Mouse (Mus musculus): ENCODE data around the gene Fam71e2.
A peak's percentile ranks its signal among the peaks of the same experiment; 100 is the strongest.

The Fam71e2 gene

GRCm38 (mm10) chr7:4777851-4778637, 6.9 kb upstream of the Fam71e2 start:
- no peak for DNase-seq (ENCODE audit: low read depth)

GRCm38 (mm10) chr7:4776861-4777830, 6.0 kb upstream of the Fam71e2 start:
- DNase-seq (ENCODE audit: low read depth): peak; percentile 65

- peak; percentile 4 for DNase-seq (ENCODE audit: low read depth)
Observed at GRCm38 (mm10) chr7:4776131-4776530, 5.0 kb upstream of the Fam71e2 start.

GRCm38 (mm10) chr7:4764946-4765710, 6.0 kb downstream of the Fam71e2 start:
- DNase-seq (ENCODE audit: low read depth): no peak

GRCm38 (mm10) chr7:4759670-4760069, 11.4 kb downstream of the Fam71e2 start:
- DNase-seq (ENCODE audit: low read depth): no peak

GRCm38 (mm10) chr7:4752821-4753570, 18.1 kb downstream of the Fam71e2 start, which contains the start of gene Cox6b2:
TSS of gene Cox6b2 (minus strand) at chr7:4753094.
- DNase-seq (ENCODE audit: low read depth): peak; percentile 75

GRCm38 (mm10) chr7:4751971-4752820, 18.9 kb downstream of the Fam71e2 start:
- peak; percentile 52 for DNase-seq (ENCODE audit: low read depth)

- no peak for DNase-seq (ENCODE audit: low read depth)
Observed at GRCm38 (mm10) chr7:4749169-4749568, 21.9 kb downstream of the Fam71e2 start.

GRCm38 (mm10) chr7:4748321-4748720, 22.8 kb downstream of the Fam71e2 start:
- DNase-seq (ENCODE audit: low read depth): no peak

GRCm38 (mm10) chr7:4747156-4747899, 23.8 kb downstream of the Fam71e2 start:
- DNase-seq (ENCODE audit: low read depth): no peak

GRCm38 (mm10) chr7:4746326-4746980, 24.6 kb downstream of the Fam71e2 start:
- DNase-seq (ENCODE audit: low read depth): no peak

- DNase-seq (ENCODE audit: low read depth): no peak
Observed at GRCm38 (mm10) chr7:4744886-4745285, 26.2 kb downstream of the Fam71e2 start.

- no peak for DNase-seq (ENCODE audit: low read depth)
Observed at GRCm38 (mm10) chr7:4743354-4743753, 27.7 kb downstream of the Fam71e2 start.

GRCm38 (mm10) chr7:4742482-4742819, 28.7 kb downstream of the Fam71e2 start:
- DNase-seq (ENCODE audit: low read depth): no peak

- no peak for DNase-seq (ENCODE audit: low read depth)
Observed at GRCm38 (mm10) chr7:4741672-4742481, 29.2 kb downstream of the Fam71e2 start.

GRCm38 (mm10) chr7:4741151-4741550, 30.0 kb downstream of the Fam71e2 start:
- DNase-seq (ENCODE audit: low read depth): peak; percentile 54

GRCm38 (mm10) chr7:4740309-4740727, 30.8 kb downstream of the Fam71e2 start:
- DNase-seq (ENCODE audit: low read depth): no peak
